Comparison of ENCODE assay signal across 8 mouse cellular contexts in the genomic region with DNA sequence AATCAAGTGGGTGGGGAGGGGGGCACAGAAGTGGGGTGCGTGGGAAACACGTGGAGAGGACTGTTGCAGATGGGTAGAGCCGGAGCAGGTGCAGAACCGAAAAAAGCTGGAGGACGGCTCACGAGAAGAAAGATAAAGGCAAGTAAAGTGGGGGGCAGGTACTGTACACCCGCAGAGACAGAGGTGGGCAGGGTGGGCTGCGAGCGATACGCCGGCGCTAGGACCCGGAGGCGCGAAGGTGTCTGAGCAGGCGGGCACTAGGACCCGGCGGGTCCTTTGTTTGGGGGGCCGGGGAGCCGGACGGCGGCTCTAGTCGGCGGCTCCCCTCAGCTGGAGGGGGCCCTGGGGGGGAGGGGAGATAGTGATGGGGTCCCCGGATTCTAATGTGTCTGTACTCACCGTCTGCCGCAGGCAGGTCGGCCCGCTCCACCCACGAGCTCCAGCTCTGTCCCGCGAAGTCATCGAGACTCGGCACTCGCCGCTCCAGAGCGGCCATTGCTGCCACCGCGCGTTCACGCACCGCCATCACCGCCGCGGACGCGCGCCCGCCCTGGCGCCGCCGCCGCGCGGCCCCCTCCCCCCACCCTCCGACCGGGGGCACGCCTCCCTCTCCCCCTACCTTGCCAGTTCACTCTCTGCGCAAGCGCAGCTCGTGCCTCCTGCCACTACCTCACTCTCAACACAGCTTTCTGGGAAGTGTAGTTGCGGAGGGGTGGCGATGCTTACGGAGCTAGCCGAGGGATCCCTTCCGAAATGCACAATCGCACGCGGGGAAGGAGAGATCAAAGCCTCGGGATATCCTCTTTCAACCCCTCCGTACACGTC. TPM values are rescaled to one million over a fixed set of nuclear protein-coding genes. Genes with fewer than 3 reads are reported as not detected.
DNase-seq lines count a peak whose midpoint lies in the region; ATAC-seq and TF ChIP-seq lines count a peak whose summit lies in the region.

No protein-coding gene starts in this region.

- peaks cover 20% of the 10 kb centered on the region for H3K27me3 ChIP-seq in E14TG2a.4 (ENCODE audit: insufficient read depth, low read length)
- 0 out of 2 replicates have a peak, but pooled peaks cover 2% of the 10 kb centered on the region for H3K27me3 ChIP-seq in forebrain, embryonic 12.5 days
- peaks cover 5% of the 10 kb centered on the region; the same call in 1 of the 2 replicates for H3K27me3 ChIP-seq in heart, postnatal 0 days (ENCODE audit: control insufficient read depth, insufficient read depth, low read length)
- H3K27me3 ChIP-seq in liver, embryonic 16.5 days (ENCODE audit: control insufficient read depth, insufficient read depth, low read depth, low read length) = no peaks in the 10 kb centered on the region; the same call in 1 of the 2 replicates
- H3K27me3 ChIP-seq in neural tube, embryonic 13.5 days = peaks cover 4% of the 10 kb centered on the region
- no peaks in the 10 kb centered on the region for H3K27me3 ChIP-seq in testis, adult 2 months (ENCODE audit: control insufficient read depth, insufficient read depth, low read length)

- peak overlapping the region; percentile 87 for H3K9ac ChIP-seq in forebrain, embryonic 12.5 days
- peak overlapping the region; percentile 75 for H3K9ac ChIP-seq in heart, postnatal 0 days (replicated peaks; ENCODE audit: low read depth, low read length)
- H3K9ac ChIP-seq in liver, embryonic 16.5 days (ENCODE audit: low read depth, low read length) = peak overlapping the region; percentile 78
- H3K9ac ChIP-seq in neural tube, embryonic 13.5 days = peak overlapping the region; percentile 91

- peak; percentile 95 for ATAC-seq in forebrain, embryonic 12.5 days (ENCODE audit: low FRiP score)
- ATAC-seq in heart, postnatal 0 days (ENCODE audit: insufficient read depth, low read depth) = peak; percentile 96
- peak; percentile 91 for ATAC-seq in liver, embryonic 16.5 days (ENCODE audit: low read depth)
- peak; percentile 97 for ATAC-seq in neural tube, embryonic 13.5 days (ENCODE audit: low read depth)

- H3K4me1 ChIP-seq in E14TG2a.4 (replicated peaks; ENCODE audit: low read depth, low read length) = peaks cover 65% of the 10 kb centered on the region
- peaks cover 27% of the 10 kb centered on the region for H3K4me1 ChIP-seq in forebrain, embryonic 12.5 days
- peaks cover 13% of the 10 kb centered on the region for H3K4me1 ChIP-seq in heart, postnatal 0 days (ENCODE audit: control insufficient read depth, insufficient read depth)
- peaks cover 18% of the 10 kb centered on the region for H3K4me1 ChIP-seq in liver, embryonic 16.5 days (ENCODE audit: control insufficient read depth, low read depth, low read length)
- peaks cover 40% of the 10 kb centered on the region for H3K4me1 ChIP-seq in neural tube, embryonic 13.5 days (replicated peaks)
- H3K4me1 ChIP-seq in testis, adult 2 months (ENCODE audit: control insufficient read depth, insufficient read depth, low read length) = peaks cover 14% of the 10 kb centered on the region

- H3K4me3 ChIP-seq in E14TG2a.4 (replicated peaks; ENCODE audit: low read length) = peak overlapping the region; percentile 89
- peak overlapping the region; percentile 64 for H3K4me3 ChIP-seq in forebrain, embryonic 12.5 days (replicated peaks)
- peak overlapping the region; percentile 84 for H3K4me3 ChIP-seq in heart, postnatal 0 days (ENCODE audit: low read depth, low read length)
- H3K4me3 ChIP-seq in liver, embryonic 16.5 days (ENCODE audit: low read depth, low read length) = peak overlapping the region; percentile 77
- peak overlapping the region; percentile 67 for H3K4me3 ChIP-seq in neural tube, embryonic 13.5 days
- peak overlapping the region; percentile 91 for H3K4me3 ChIP-seq in testis, adult 2 months (ENCODE audit: control insufficient read depth, low read depth, low read length)

- no peak for TF ChIP-seq EP300 in heart, postnatal 0 days (IDR thresholded peaks at IDR 0.05; ENCODE audit: low read depth)

- WGBS in forebrain, embryonic 12.5 days = under 1% methylated on average over 63 of the region's 72 CpGs
- WGBS in heart, postnatal 0 days = 1% methylated on average over 58 of the region's 72 CpGs
- under 1% methylated on average over 68 of the region's 72 CpGs for WGBS in liver, embryonic 16.5 days (ENCODE audit: insufficient replicate concordance)
- WGBS in neural tube, embryonic 13.5 days = under 1% methylated on average over 41 of the region's 72 CpGs

- TF ChIP-seq POLR2A in testis, adult 2 months (IDR thresholded peaks at IDR 0.05; ENCODE audit: control insufficient read depth, low read depth, low read length) = peak; percentile 77

- H3K4me2 ChIP-seq in forebrain, embryonic 12.5 days = peak overlapping the region; percentile 92
- peak overlapping the region; percentile 95 for H3K4me2 ChIP-seq in heart, postnatal 0 days (ENCODE audit: low read depth, low read length)
- H3K4me2 ChIP-seq in liver, embryonic 16.5 days (ENCODE audit: low read depth, low read length) = peak overlapping the region; percentile 94
- peak overlapping the region; percentile 93 for H3K4me2 ChIP-seq in neural tube, embryonic 13.5 days

- TF ChIP-seq CTCF in E14TG2a.4 (conservative IDR thresholded peaks at IDR 0.05; ENCODE audit: low read length) = no peak
- no peak for TF ChIP-seq CTCF in heart, postnatal 0 days (IDR thresholded peaks at IDR 0.05; ENCODE audit: low read depth)
- no peak for TF ChIP-seq CTCF in testis, adult 2 months (IDR thresholded peaks at IDR 0.05; ENCODE audit: control insufficient read depth, insufficient read depth, insufficient replicate concordance, low read depth, low read length)

- no peaks in the 10 kb centered on the region for H3K9me3 ChIP-seq in E14TG2a.4 (ENCODE audit: low read length)
- H3K9me3 ChIP-seq in forebrain, embryonic 12.5 days = no peaks in the 10 kb centered on the region
- no peaks in the 10 kb centered on the region for H3K9me3 ChIP-seq in heart, postnatal 0 days (replicated peaks; ENCODE audit: control insufficient read depth, low read length)
- H3K9me3 ChIP-seq in liver, embryonic 16.5 days (replicated peaks; ENCODE audit: control insufficient read depth, low read length) = no peaks in the 10 kb centered on the region
- no peaks in the 10 kb centered on the region for H3K9me3 ChIP-seq in neural tube, embryonic 13.5 days

- peak overlapping the region; percentile 96 for H3K27ac ChIP-seq in forebrain, embryonic 12.5 days
- H3K27ac ChIP-seq in heart, postnatal 0 days (ENCODE audit: low read depth) = peak overlapping the region; percentile 91
- H3K27ac ChIP-seq in liver, embryonic 16.5 days (ENCODE audit: low read length) = peak overlapping the region; percentile 68
- peak overlapping the region; percentile 97 for H3K27ac ChIP-seq in neural tube, embryonic 13.5 days (replicated peaks)
- peak overlapping the region; percentile 80 for H3K27ac ChIP-seq in testis, adult 2 months (ENCODE audit: control insufficient read depth, insufficient read depth, low read depth, low read length)

- DNase-seq in c-Kit-positive CD71-positive TER-119-positive erythroid progenitor cells, embryonic 14.5 days (ENCODE audit: low spot score) = peak; percentile 84
- DNase-seq in heart, postnatal 0 days (ENCODE audit: low spot score) = peak; percentile 98
- peak; percentile 93 to 96 for DNase-seq in kidney, postnatal 4 days

- H3K36me3 ChIP-seq in E14TG2a.4 (ENCODE audit: insufficient read depth, low read length) = peaks cover 31% of the 10 kb centered on the region
- peaks cover 33% of the 10 kb centered on the region for H3K36me3 ChIP-seq in forebrain, embryonic 12.5 days (replicated peaks)
- peaks cover 18% of the 10 kb centered on the region for H3K36me3 ChIP-seq in heart, postnatal 0 days (replicated peaks; ENCODE audit: control insufficient read depth, insufficient read depth, low read length)
- H3K36me3 ChIP-seq in liver, embryonic 16.5 days (ENCODE audit: control insufficient read depth, insufficient read depth) = no peaks in the 10 kb centered on the region
- H3K36me3 ChIP-seq in neural tube, embryonic 13.5 days = peaks cover 32% of the 10 kb centered on the region
- H3K36me3 ChIP-seq in testis, adult 2 months (ENCODE audit: control insufficient read depth, insufficient read depth, low read length) = no peaks in the 10 kb centered on the region

RNA-seq across cellular contexts. Expression of gene Atxn7l2, which starts 0.6 kb away (rescaled TPM):
- polyA plus RNA-seq in forebrain, embryonic 12.5 days (2016; fragmentation: Nextera tagmentation; extraction: Ambion mirVana) = 24.0 and 28.1 TPM in 2 replicates
- 3.1 and 6.0 TPM in 2 replicates for total RNA-seq in heart, postnatal 0 days (2014; rRNA removed; ENCODE audit: low replicate concordance)
- polyA plus RNA-seq in heart, postnatal 0 days (2015; fragmentation: Nextera tagmentation; extraction: Ambion mirVana) = 4.1 and 4.3 TPM in 2 replicates
- 2.0 and 2.1 TPM in 2 replicates for polyA plus RNA-seq in liver, embryonic 16.5 days (2015; fragmentation: Nextera tagmentation; extraction: Ambion mirVana)
- 24.5 and 26.0 TPM in 2 replicates for polyA plus RNA-seq in neural tube, embryonic 13.5 days (2015; fragmentation: Nextera tagmentation; extraction: Ambion mirVana)
- 9.2 and 11.0 TPM in 2 replicates for polyA plus RNA-seq in testis, adult 2 months (2012; rRNA removed)

RNA-seq across cellular contexts. Expression of gene Cyb561d1, which starts 9.1 kb away (rescaled TPM):
- 4.3 and 5.6 TPM in 2 replicates for polyA plus RNA-seq in forebrain, embryonic 12.5 days (2016; fragmentation: Nextera tagmentation; extraction: Ambion mirVana)
- total RNA-seq in heart, postnatal 0 days (2014; rRNA removed; ENCODE audit: low replicate concordance) = 4.0 and 4.7 TPM in 2 replicates
- 3.4 and 3.5 TPM in 2 replicates for polyA plus RNA-seq in heart, postnatal 0 days (2015; fragmentation: Nextera tagmentation; extraction: Ambion mirVana)
- 1.9 TPM in 2 replicates for polyA plus RNA-seq in liver, embryonic 16.5 days (2015; fragmentation: Nextera tagmentation; extraction: Ambion mirVana)
- polyA plus RNA-seq in neural tube, embryonic 13.5 days (2015; fragmentation: Nextera tagmentation; extraction: Ambion mirVana) = 3.9 and 4.3 TPM in 2 replicates
- 1.7 and 2.2 TPM in 2 replicates for polyA plus RNA-seq in testis, adult 2 months (2012; rRNA removed)

RNA-seq across cellular contexts. Expression of gene Sypl2, which starts 16.3 kb away (rescaled TPM):
- polyA plus RNA-seq in forebrain, embryonic 12.5 days (2016; fragmentation: Nextera tagmentation; extraction: Ambion mirVana) = 2.6 and 2.8 TPM in 2 replicates
- total RNA-seq in heart, postnatal 0 days (2014; rRNA removed; ENCODE audit: low replicate concordance) = 1.8 and 2.0 TPM in 2 replicates
- 0.56 and 0.65 TPM in 2 replicates for polyA plus RNA-seq in heart, postnatal 0 days (2015; fragmentation: Nextera tagmentation; extraction: Ambion mirVana)
- polyA plus RNA-seq in liver, embryonic 16.5 days (2015; fragmentation: Nextera tagmentation; extraction: Ambion mirVana) = 0.20 and 0.71 TPM in 2 replicates
- polyA plus RNA-seq in neural tube, embryonic 13.5 days (2015; fragmentation: Nextera tagmentation; extraction: Ambion mirVana) = 0.14 and 0.71 TPM in 2 replicates
- 0.59 and 0.88 TPM in 2 replicates for polyA plus RNA-seq in testis, adult 2 months (2012; rRNA removed)

RNA-seq across cellular contexts. Expression of gene Amigo1, which starts 24.0 kb away (rescaled TPM):
- 7.5 and 8.9 TPM in 2 replicates for polyA plus RNA-seq in forebrain, embryonic 12.5 days (2016; fragmentation: Nextera tagmentation; extraction: Ambion mirVana)
- total RNA-seq in heart, postnatal 0 days (2014; rRNA removed; ENCODE audit: low replicate concordance) = 5.0 and 11.9 TPM in 2 replicates
- 3.5 and 3.8 TPM in 2 replicates for polyA plus RNA-seq in heart, postnatal 0 days (2015; fragmentation: Nextera tagmentation; extraction: Ambion mirVana)
- polyA plus RNA-seq in liver, embryonic 16.5 days (2015; fragmentation: Nextera tagmentation; extraction: Ambion mirVana) = 0.61 and 0.64 TPM in 2 replicates
- polyA plus RNA-seq in neural tube, embryonic 13.5 days (2015; fragmentation: Nextera tagmentation; extraction: Ambion mirVana) = 16.6 and 21.9 TPM in 2 replicates
- 1.1 and 2.2 TPM in 2 replicates for polyA plus RNA-seq in testis, adult 2 months (2012; rRNA removed)

RNA-seq across cellular contexts. Expression of gene Psma5, which starts 46.6 kb away (rescaled TPM):
- polyA plus RNA-seq in forebrain, embryonic 12.5 days (2016; fragmentation: Nextera tagmentation; extraction: Ambion mirVana) = 229 and 241 TPM in 2 replicates
- total RNA-seq in heart, postnatal 0 days (2014; rRNA removed; ENCODE audit: low replicate concordance) = 82.6 and 104 TPM in 2 replicates
- 177 and 180 TPM in 2 replicates for polyA plus RNA-seq in heart, postnatal 0 days (2015; fragmentation: Nextera tagmentation; extraction: Ambion mirVana)
- 126 and 136 TPM in 2 replicates for polyA plus RNA-seq in liver, embryonic 16.5 days (2015; fragmentation: Nextera tagmentation; extraction: Ambion mirVana)
- polyA plus RNA-seq in neural tube, embryonic 13.5 days (2015; fragmentation: Nextera tagmentation; extraction: Ambion mirVana) = 242 and 259 TPM in 2 replicates
- polyA plus RNA-seq in testis, adult 2 months (2012; rRNA removed) = 31.5 and 38.2 TPM in 2 replicates

Comparison
In these comparisons a context has a peak if more than half of its experiments do, and no peak if none do; other contexts are left out.
1. Peak in every context shown above with its lines: DNase-seq, ATAC-seq, H3K4me3 ChIP-seq and H3K27ac ChIP-seq.